Mouse (Mus musculus): ENCODE results near the gene Celf5. TPM values are rescaled to one million over a fixed set of nuclear protein-coding genes. Genes with fewer than 3 reads are reported as not detected.

The Celf5 gene
- polyA plus RNA-seq, 1 experiment = 3.3 TPM

DNA sequence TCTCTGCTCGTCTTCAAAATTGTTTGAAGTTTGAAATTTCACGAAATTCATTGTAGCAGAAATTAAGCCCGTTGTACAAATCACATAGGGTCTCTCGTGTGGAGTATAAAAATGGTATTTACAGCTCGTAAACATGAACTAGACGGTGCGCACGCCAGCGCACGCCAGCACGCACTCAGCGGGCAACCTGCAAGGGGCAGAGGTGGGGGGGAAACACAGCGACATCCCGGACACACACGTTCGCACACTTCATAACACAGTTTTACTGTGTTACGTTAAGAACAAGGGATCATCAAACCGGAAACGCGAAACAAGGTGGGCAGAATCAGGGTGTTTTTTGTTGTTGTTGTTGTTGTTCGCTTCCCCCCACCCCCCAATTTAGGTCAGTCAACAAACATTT, 23.1 kb downstream of the Celf5 start:
- Histone ChIP-seq H3K4me3 (ENCODE audit: low read depth, low read length) (no peak overlapping the region), H3K4me1 (ENCODE audit: control insufficient read depth, insufficient read depth, insufficient read length, low read length) (peaks cover 16% of the 10 kb centered on the region), H3K27me3 (ENCODE audit: control insufficient read depth, insufficient read depth, low read length) (peaks cover 12% of the 10 kb centered on the region), H3K36me3 (ENCODE audit: control insufficient read depth, insufficient read depth, low read length) (no peaks in the 10 kb centered on the region), H3K27ac (ENCODE audit: insufficient read depth, low read depth, low read length) (no peak overlapping the region)
- WGBS = 72% methylated on average over 21 of the region's 21 CpGs
- TF ChIP-seq POLR2A (IDR thresholded peaks at IDR 0.05; ENCODE audit: low read depth, low read length) (no peak), CTCF (IDR thresholded peaks at IDR 0.05; ENCODE audit: extremely low read depth, insufficient read length, insufficient replicate concordance, low read depth, low read length) (no peak)

DNA sequence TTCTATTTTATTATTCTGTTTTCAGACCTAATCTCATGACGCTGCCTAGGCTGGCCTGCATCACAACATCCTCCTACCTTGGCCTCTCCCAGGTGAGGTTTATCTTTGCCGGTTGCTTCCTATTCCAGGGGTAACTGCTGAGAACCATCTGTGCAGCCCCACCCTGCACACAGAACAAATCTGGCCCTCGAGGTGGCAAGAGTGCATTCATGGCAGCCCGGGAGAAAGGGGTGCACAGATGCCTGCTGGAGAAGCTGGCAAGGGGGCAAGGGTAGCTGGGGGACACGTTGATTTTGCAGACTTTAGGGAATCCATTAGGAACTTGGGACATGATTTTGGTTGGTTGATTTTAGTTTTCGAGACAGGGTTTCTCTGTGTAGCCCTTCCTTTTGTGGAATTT, 24.2 kb downstream of the Celf5 start:
- TF ChIP-seq POLR2A (IDR thresholded peaks at IDR 0.05; ENCODE audit: low read depth, low read length) (no peak), CTCF (IDR thresholded peaks at IDR 0.05; ENCODE audit: extremely low read depth, insufficient read length, insufficient replicate concordance, low read depth, low read length) (no peak)
- Histone ChIP-seq H3K4me1 (ENCODE audit: control insufficient read depth, insufficient read depth, insufficient read length, low read length) (peaks cover 10% of the 10 kb centered on the region), H3K27ac (ENCODE audit: insufficient read depth, low read depth, low read length) (no peak overlapping the region), H3K36me3 (ENCODE audit: control insufficient read depth, insufficient read depth, low read length) (no peaks in the 10 kb centered on the region), H3K4me3 (ENCODE audit: low read depth, low read length) (no peak overlapping the region), H3K27me3 (ENCODE audit: control insufficient read depth, insufficient read depth, low read length) (peaks cover 19% of the 10 kb centered on the region)
- 41% methylated on average over 6 of the region's 6 CpGs for WGBS

DNA sequence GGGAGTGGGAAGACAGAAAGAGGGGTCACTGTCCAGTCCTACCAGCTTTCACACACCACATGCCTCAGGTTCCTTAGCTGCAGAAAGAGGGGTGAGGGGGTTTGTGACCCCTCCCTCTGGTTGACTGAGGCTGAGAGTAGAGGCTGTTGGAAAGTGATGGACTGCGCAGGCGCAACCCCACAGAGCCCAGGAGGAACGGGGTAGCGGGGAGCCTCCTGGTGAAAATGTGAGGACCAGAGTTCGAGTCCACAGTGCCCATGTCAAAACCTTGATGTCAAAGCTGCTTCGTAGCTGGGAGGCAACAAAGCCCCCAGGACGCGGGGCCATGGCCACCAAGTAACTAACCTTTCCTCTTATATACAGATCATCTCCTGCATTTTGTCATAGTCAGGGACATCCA, 24.9 kb downstream of the Celf5 start:
- Histone ChIP-seq H3K27ac (ENCODE audit: insufficient read depth, low read depth, low read length) (no peak overlapping the region), H3K36me3 (ENCODE audit: control insufficient read depth, insufficient read depth, low read length) (no peaks in the 10 kb centered on the region), H3K4me1 (ENCODE audit: control insufficient read depth, insufficient read depth, insufficient read length, low read length) (peaks cover 10% of the 10 kb centered on the region), H3K27me3 (ENCODE audit: control insufficient read depth, insufficient read depth, low read length) (peaks cover 26% of the 10 kb centered on the region), H3K4me3 (ENCODE audit: low read depth, low read length) (no peak overlapping the region)
- no peak for TF ChIP-seq POLR2A (IDR thresholded peaks at IDR 0.05; ENCODE audit: low read depth, low read length)
- TF ChIP-seq CTCF (IDR thresholded peaks at IDR 0.05; ENCODE audit: extremely low read depth, insufficient read length, insufficient replicate concordance, low read depth, low read length) = no peak
- 87% methylated on average over 8 of the region's 8 CpGs for WGBS

- TF ChIP-seq POLR2A (IDR thresholded peaks at IDR 0.05; ENCODE audit: low read depth, low read length) (no peak), CTCF (IDR thresholded peaks at IDR 0.05; ENCODE audit: extremely low read depth, insufficient read length, insufficient replicate concordance, low read depth, low read length) (no peak)
- WGBS = 25% methylated on average over 12 of the region's 12 CpGs
- H3K4me3 ChIP-seq (ENCODE audit: low read depth, low read length) = no peak overlapping the region
- peaks cover 6% of the 10 kb centered on the region for H3K4me1 ChIP-seq (ENCODE audit: control insufficient read depth, insufficient read depth, insufficient read length, low read length)
- no peak overlapping the region for H3K27ac ChIP-seq (ENCODE audit: insufficient read depth, low read depth, low read length)
- H3K27me3 ChIP-seq (ENCODE audit: control insufficient read depth, insufficient read depth, low read length) = peaks cover 31% of the 10 kb centered on the region
- no peaks in the 10 kb centered on the region for H3K36me3 ChIP-seq (ENCODE audit: control insufficient read depth, insufficient read depth, low read length)
Measured at GRCm38 (mm10) chr10:81456983-81457563, 25.4 kb downstream of the Celf5 start.

- Histone ChIP-seq H3K27me3 (ENCODE audit: control insufficient read depth, insufficient read depth, low read length) (peaks cover 29% of the 10 kb centered on the region), H3K27ac (ENCODE audit: insufficient read depth, low read depth, low read length) (no peak within 1 kb of the TSS), H3K4me3 (ENCODE audit: low read depth, low read length) (no peak within 1 kb of the TSS), H3K36me3 (ENCODE audit: control insufficient read depth, insufficient read depth, low read length) (no peaks in the 10 kb centered on the region), H3K4me1 (ENCODE audit: control insufficient read depth, insufficient read depth, insufficient read length, low read length) (peaks cover 3% of the 10 kb centered on the region)
- 56% methylated on average over 28 of the region's 28 CpGs for WGBS
- TF ChIP-seq POLR2A (IDR thresholded peaks at IDR 0.05; ENCODE audit: low read depth, low read length) (no peak), CTCF (IDR thresholded peaks at IDR 0.05; ENCODE audit: extremely low read depth, insufficient read length, insufficient replicate concordance, low read depth, low read length) (no peak)
Measured at GRCm38 (mm10) chr10:81455181-81455895, 27.2 kb downstream of the Celf5 start, which contains the start of gene Nfic. Nfic (minus strand) TSS chr10:81455635.

DNA sequence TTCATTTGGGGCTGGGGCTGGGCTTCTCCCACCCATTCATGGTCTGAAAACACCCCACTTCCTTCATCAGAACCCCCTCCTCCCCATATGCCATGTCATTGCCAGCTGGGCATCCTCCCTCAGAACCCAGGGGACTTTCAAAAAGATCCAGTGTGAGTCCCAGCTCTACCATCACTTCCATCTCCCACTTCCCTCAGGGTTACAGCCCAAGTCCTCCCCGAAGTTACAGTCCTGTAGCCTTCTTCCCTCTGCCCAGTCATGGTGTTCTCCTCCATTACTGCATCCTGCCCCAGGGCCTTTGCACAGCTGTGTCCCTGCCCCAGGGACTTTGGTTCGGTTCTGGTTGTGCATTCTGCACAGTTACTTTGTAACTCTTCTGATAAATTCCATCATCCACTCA, 28.4 kb downstream of the Celf5 start:
- Histone ChIP-seq H3K27ac (ENCODE audit: insufficient read depth, low read depth, low read length) (no peak overlapping the region), H3K4me1 (ENCODE audit: control insufficient read depth, insufficient read depth, insufficient read length, low read length) (peaks cover 3% of the 10 kb centered on the region), H3K27me3 (ENCODE audit: control insufficient read depth, insufficient read depth, low read length) (peaks cover 26% of the 10 kb centered on the region), H3K36me3 (ENCODE audit: control insufficient read depth, insufficient read depth, low read length) (no peaks in the 10 kb centered on the region), H3K4me3 (ENCODE audit: low read depth, low read length) (no peak overlapping the region)
- no peak for TF ChIP-seq CTCF (IDR thresholded peaks at IDR 0.05; ENCODE audit: extremely low read depth, insufficient read length, insufficient replicate concordance, low read depth, low read length)
- TF ChIP-seq POLR2A (IDR thresholded peaks at IDR 0.05; ENCODE audit: low read depth, low read length) = no peak
- 77% methylated on average over 2 of the region's 2 CpGs for WGBS

DNA sequence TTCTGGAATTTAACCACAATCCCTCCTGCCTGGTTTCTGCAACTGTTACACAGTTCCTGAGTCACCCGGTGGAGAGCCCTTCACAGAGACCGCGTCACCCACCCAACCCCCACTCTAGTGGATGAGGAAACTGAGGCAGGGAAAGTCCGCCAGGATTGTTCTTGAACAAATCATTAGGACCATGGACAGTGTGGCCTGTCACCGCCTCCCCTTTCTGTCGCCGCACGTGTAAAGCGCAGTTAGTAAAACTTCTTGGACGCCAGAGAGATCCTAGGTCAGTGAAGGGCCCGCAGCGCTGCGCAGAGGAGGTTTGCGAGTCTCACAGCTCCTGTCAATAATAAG, 29.6 kb downstream of the Celf5 start:
- peaks cover 3% of the 10 kb centered on the region for H3K4me1 ChIP-seq (ENCODE audit: control insufficient read depth, insufficient read depth, insufficient read length, low read length)
- no peak overlapping the region for H3K4me3 ChIP-seq (ENCODE audit: low read depth, low read length)
- no peak overlapping the region for H3K27ac ChIP-seq (ENCODE audit: insufficient read depth, low read depth, low read length)
- no peak for TF ChIP-seq POLR2A (IDR thresholded peaks at IDR 0.05; ENCODE audit: low read depth, low read length)
- TF ChIP-seq CTCF (IDR thresholded peaks at IDR 0.05; ENCODE audit: extremely low read depth, insufficient read length, insufficient replicate concordance, low read depth, low read length) = no peak
- H3K36me3 ChIP-seq (ENCODE audit: control insufficient read depth, insufficient read depth, low read length) = no peaks in the 10 kb centered on the region
- 3% methylated on average over 14 of the region's 14 CpGs for WGBS
- H3K27me3 ChIP-seq (ENCODE audit: control insufficient read depth, insufficient read depth, low read length) = peaks cover 26% of the 10 kb centered on the region

All from small intestine, adult 2 months (tissue).